Mouse (Mus musculus) liver, postnatal 0 days (tissue): ENCODE measurements around the gene Ube3b. TPM values are rescaled to one million over a fixed set of nuclear protein-coding genes. Genes with fewer than 3 reads are reported as not detected.

Experiments
- ATAC-seq: fragments of 200-750 bp; cut with Nextera tagmentation; 2 replicates; pipeline ENCODE4 v1.8.0; 2017; ENCODE audit warnings: mild to moderate bottlenecking, moderate library complexity
- DNase-seq: peaks from one replicate; pipeline ENCODE4 v3.0.0-alpha.2; 2016
- H3K27ac ChIP-seq: fragments of 300-500 bp; sonication (generic); 2 replicates; pipeline ENCODE4 v1.5.1; 2014; ENCODE audit warnings: antibody characterized with exemption, moderate library complexity, mild to moderate bottlenecking, low read depth
- H3K27me3 ChIP-seq: fragments of 300-500 bp; sonication (generic); 2 replicates; pipeline ENCODE4 v1.6.1; 2014; ENCODE audit warnings: low read length, control low read depth, mixed read lengths; ENCODE audit not compliant: insufficient read depth
- H3K36me3 ChIP-seq: fragments of 300-500 bp; sonication (generic); replicated peaks from 2 replicates; pipeline ENCODE4 v1.6.1; 2014; ENCODE audit warnings: mild to moderate bottlenecking, control low read depth, low read length, moderate library complexity, mixed read lengths; ENCODE audit not compliant: insufficient read depth
- H3K4me1 ChIP-seq: fragments of 300-500 bp; sonication (generic); 2 replicates; pipeline ENCODE4 v1.6.1; 2014; ENCODE audit warnings: antibody characterized with exemption, mild to moderate bottlenecking, control low read depth; ENCODE audit not compliant: insufficient read depth
- H3K4me2 ChIP-seq: fragments of 300-500 bp; sonication (generic); 2 replicates; pipeline ENCODE4 v1.6.1; 2014; ENCODE audit warnings: low read depth, mild to moderate bottlenecking, low read length, moderate library complexity, mixed read lengths
- H3K4me3 ChIP-seq: fragments of 300-500 bp; sonication (generic); 2 replicates; pipeline ENCODE4 v1.5.1; 2014; ENCODE audit warnings: low read depth, low read length
- H3K9ac ChIP-seq: fragments of 300-500 bp; sonication (generic); replicated peaks from 2 replicates; pipeline ENCODE4 v1.6.1; 2014; ENCODE audit warnings: mild to moderate bottlenecking, moderate library complexity
- H3K9me3 ChIP-seq: fragments of 300-500 bp; sonication (generic); 2 replicates; pipeline ENCODE4 v1.6.1; 2016; ENCODE audit warnings: mild to moderate bottlenecking, control low read depth, low read length, mixed read lengths
- CTCF ChIP-seq: sonication (generic); IDR thresholded peaks from 2 replicates; pipeline ENCODE4 v1.5.1; 2016; ENCODE audit warnings: antibody characterized with exemption, low read depth
- EP300 ChIP-seq: IDR thresholded peaks from 2 replicates; pipeline ENCODE4 v1.6.1; 2016; ENCODE audit warnings: antibody characterized with exemption, low read depth, mild to moderate bottlenecking
- WGBS: fragments of 180-500 bp; shearing (Covaris S2); extraction: QIAGEN DNeasy Blood & Tissue Kit; methylation state at CpG from one replicate; pipeline ENCODE4 v1.1.7; 2014; ENCODE audit not compliant: insufficient replicate concordance; 5-methylcytosine and 5-hydroxymethylcytosine counted together
- polyA plus RNA-seq: library from polyadenylated mRNA; unstranded; fragments of >200 nt; fragmentation: Nextera tagmentation; extraction: Ambion mirVana; gene quantifications from 2 replicates; pipeline ENCODE4 v1.2.1, GENCODE M21; 2015

Gene Ube3b
- polyA plus RNA-seq, 1 experiment from 2014 or later: 11.3 TPM

- H3K4me2 ChIP-seq: no peak overlapping the region
- no peaks in the 10 kb centered on the region for H3K27me3 ChIP-seq
- H3K4me3 ChIP-seq: no peak overlapping the region
- no peaks in the 10 kb centered on the region for H3K4me1 ChIP-seq
- no peak overlapping the region for H3K27ac ChIP-seq
- peaks cover 93% of the 10 kb centered on the region for H3K36me3 ChIP-seq
- no peak overlapping the region for H3K9ac ChIP-seq
- DNase-seq: no peak
- no peaks in the 10 kb centered on the region for H3K9me3 ChIP-seq
- WGBS: 81% methylated on average over 10 of the region's 10 CpGs
- no peak for TF ChIP-seq CTCF
- TF ChIP-seq EP300: no peak
- ATAC-seq: no peak
Measured at GRCm38 (mm10) chr5:114407269-114407668, 26.9 kb downstream of the Ube3b start.

GRCm38 (mm10) chr5:114407810-114408209 lies 27.4 kb downstream of the Ube3b start:
- Histone ChIP-seq H3K27ac (no peak overlapping the region), H3K27me3 (no peaks in the 10 kb centered on the region), H3K9me3 (no peaks in the 10 kb centered on the region), H3K9ac (no peak overlapping the region), H3K36me3 (peaks cover 93% of the 10 kb centered on the region), H3K4me3 (no peak overlapping the region), H3K4me1 (no peaks in the 10 kb centered on the region), H3K4me2 (no peak overlapping the region)
- TF ChIP-seq CTCF (no peak), EP300 (no peak)
- DNase-seq: no peak
- 87% methylated on average over 9 of the region's 9 CpGs for WGBS
- no peak for ATAC-seq

- ATAC-seq (no peak), DNase-seq (no peak)
- Histone ChIP-seq H3K4me3 (no peak overlapping the region), H3K27ac (no peak overlapping the region), H3K4me1 (no peaks in the 10 kb centered on the region), H3K36me3 (peaks cover 91% of the 10 kb centered on the region), H3K9ac (no peak overlapping the region), H3K9me3 (no peaks in the 10 kb centered on the region), H3K27me3 (no peaks in the 10 kb centered on the region), H3K4me2 (no peak overlapping the region)
- WGBS: 86% methylated on average over 11 of the region's 11 CpGs
- TF ChIP-seq EP300 (no peak), CTCF (no peak)
Measured at GRCm38 (mm10) chr5:114408846-114409245, 28.4 kb downstream of the Ube3b start.

GRCm38 (mm10) chr5:114410429-114410828 lies 30.0 kb downstream of the Ube3b start:
- Histone ChIP-seq H3K36me3 (peaks cover 91% of the 10 kb centered on the region), H3K4me3 (no peak overlapping the region), H3K9me3 (no peaks in the 10 kb centered on the region), H3K27ac (no peak overlapping the region), H3K27me3 (no peaks in the 10 kb centered on the region), H3K4me2 (no peak overlapping the region), H3K9ac (no peak overlapping the region), H3K4me1 (no peaks in the 10 kb centered on the region)
- no peak for DNase-seq
- no peak for ATAC-seq
- 90% methylated on average over 13 of the region's 13 CpGs for WGBS
- TF ChIP-seq CTCF (no peak), EP300 (no peak)

GRCm38 (mm10) chr5:114412361-114412998 lies 32.1 kb downstream of the Ube3b start:
- Histone ChIP-seq H3K27me3 (no peaks in the 10 kb centered on the region), H3K36me3 (peaks cover 90% of the 10 kb centered on the region), H3K4me2 (no peak overlapping the region), H3K4me1 (no peaks in the 10 kb centered on the region), H3K9ac (no peak overlapping the region), H3K9me3 (no peaks in the 10 kb centered on the region), H3K27ac (no peak overlapping the region), H3K4me3 (no peak overlapping the region)
- ATAC-seq (no peak), DNase-seq (no peak)
- TF ChIP-seq EP300 (no peak), CTCF (no peak)
- WGBS: 81% methylated on average over 23 of the region's 23 CpGs

- DNase-seq (peak; percentile 27), ATAC-seq (peak; percentile 61)
- Histone ChIP-seq H3K9me3 (no peaks in the 10 kb centered on the region), H3K27ac (no peak overlapping the region), H3K4me2 (no peak overlapping the region), H3K4me3 (no peak overlapping the region), H3K36me3 (peaks cover 89% of the 10 kb centered on the region), H3K4me1 (no peaks in the 10 kb centered on the region), H3K9ac (no peak overlapping the region), H3K27me3 (no peaks in the 10 kb centered on the region)
- no peak for TF ChIP-seq EP300
- no peak for TF ChIP-seq CTCF
- 77% methylated on average over 16 of the region's 16 CpGs for WGBS
Measured at GRCm38 (mm10) chr5:114413067-114413735, 32.8 kb downstream of the Ube3b start.
